Mouse (Mus musculus) layer of hippocampus, adult 18-20 months (tissue): ENCODE data around the gene Klhl33. TPM values are rescaled to one million over a fixed set of nuclear protein-coding genes. Genes with fewer than 3 reads are reported as not detected.

Experiments used
- DNase-seq, 2 experiments: peaks; one replicate each; pipeline ENCODE4 v3.0.0; 2022; ENCODE audit warnings: low spot score in 2 of 2
- total RNA-seq, 2 experiments: library from RNA; stranded (reverse); gene quantifications; 2 replicates each; pipeline ENCODE4 v1.2.3; 2021

The Klhl33 gene
- total RNA-seq, 2 experiments from 2014 or later = 3.7 to 5.9 TPM

DNA sequence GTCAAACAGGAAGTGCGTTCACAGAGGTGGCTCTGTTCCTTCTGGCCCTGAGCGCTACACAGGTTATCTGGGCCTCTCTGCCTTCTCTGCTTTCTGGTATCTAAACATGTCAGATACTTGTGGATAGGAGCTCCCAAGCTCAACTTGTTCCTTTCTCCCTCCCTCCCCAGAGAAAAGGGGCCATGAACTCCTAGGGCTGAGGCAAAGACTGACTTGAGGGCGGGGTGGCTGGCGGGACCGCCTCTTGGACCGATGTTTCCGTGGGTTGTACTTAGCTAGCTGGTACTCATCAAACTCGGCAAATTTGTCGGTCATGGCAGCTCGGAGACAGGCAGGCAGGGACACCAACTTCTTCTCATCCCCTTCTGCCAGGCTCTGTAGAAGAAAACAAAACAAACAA, 34.7 kb downstream of the Klhl33 start:
- DNase-seq = no peak

GRCm38 (mm10) chr14:50855788-50856187, 41.5 kb downstream of the Klhl33 start:
- DNase-seq = no peak

Other genes starting within 250 kb of the Klhl33 start
- not detected for gene Olfr747, start 204.3 kb downstream of the Klhl33 start, total RNA-seq
- gene Olfr748, start 190.1 kb downstream of the Klhl33 start, total RNA-seq = not detected
- not detected for gene Olfr749, start 152.4 kb downstream of the Klhl33 start, total RNA-seq
- 10 to 100 TPM; 58.9 to 62.2 TPM for gene Ttc5, start 112.0 kb downstream of the Klhl33 start, total RNA-seq
- not detected for gene Ccnb1ip1, start 89.8 kb downstream of the Klhl33 start, total RNA-seq
- 10 to 100 TPM; 22.1 to 28.9 TPM for gene Parp2, start 89.7 kb downstream of the Klhl33 start, total RNA-seq
- gene Tep1, start 26.9 kb downstream of the Klhl33 start, total RNA-seq = 1 to 10 TPM; 2.9 to 3.6 TPM
- gene Osgep, start 27.4 kb upstream of the Klhl33 start, total RNA-seq = 10 to 100 TPM; 34.9 to 39.0 TPM
- 10 to 100 TPM; 62.8 to 65.7 TPM for gene Apex1, start 27.5 kb upstream of the Klhl33 start, total RNA-seq
- gene Pip4p1, start 33.3 kb upstream of the Klhl33 start, total RNA-seq = 10 to 100 TPM; 86.4 to 96.1 TPM
- gene Pnp, start 33.6 kb upstream of the Klhl33 start, total RNA-seq = 10 to 100 TPM; 13.1 to 18.3 TPM
- gene Gm49342, start 47.0 kb upstream of the Klhl33 start, total RNA-seq = 1 to 10 TPM; 6.2 to 9.3 TPM
- 1 to 10 TPM in 1 of 2 experiments, under 1 TPM in 1; 0.94 to 1.3 TPM for gene Pnp2, start 58.5 kb upstream of the Klhl33 start, total RNA-seq
- gene Rnase10, start 110.2 kb upstream of the Klhl33 start, total RNA-seq = not detected
- not detected for gene Rnase9, start 144.4 kb upstream of the Klhl33 start, total RNA-seq
- not detected for gene Rnase11, start 152.7 kb upstream of the Klhl33 start, total RNA-seq
- not detected for gene Rnase12, start 160.2 kb upstream of the Klhl33 start, total RNA-seq
- gene Olfr750, start 176.9 kb upstream of the Klhl33 start, total RNA-seq = not detected
- gene Rnase4, start 193.6 kb upstream of the Klhl33 start, total RNA-seq = 10 to 100 TPM; 15.1 to 16.7 TPM
- 1 to 10 TPM; 3.3 to 5.5 TPM for gene Ang, start 193.6 kb upstream of the Klhl33 start, total RNA-seq
- not detected for gene Eddm3b, start 216.9 kb upstream of the Klhl33 start, total RNA-seq
- under 1 TPM; 0.30 to 0.66 TPM for gene Rnase6, start 226.4 kb upstream of the Klhl33 start, total RNA-seq
- 1 to 10 TPM; 2.4 to 3.7 TPM for gene Rnase1, start 249.3 kb upstream of the Klhl33 start, total RNA-seq